In genomic region chr16:55418871-55419270, GRCm38 (mm10) we compare ENCODE assay signal across 20 mouse cellular contexts.
"Had no signal": no experiment of that assay in that cellular context is flagged by ENCODE, and none has a peak within 500 bp of the region (broad histone marks: within the 10 kb centered on the region; RNA-seq: fewer than 3 reads in every experiment).

No protein-coding gene starts in this region.

- H3K27ac ChIP-seq: kidney, postnatal 0 days; layer of hippocampus, adult 2 months; limb, embryonic 15.5 days; liver, embryonic 14.5 days; macrophage; midbrain, embryonic 12.5 days; midbrain, embryonic 15.5 days; stomach, embryonic 15.5 days had no signal

- H3K27me3 ChIP-seq: limb, embryonic 15.5 days; midbrain, embryonic 12.5 days; midbrain, embryonic 15.5 days; stomach, embryonic 15.5 days had no signal

- H3K36me3 ChIP-seq: limb, embryonic 15.5 days; midbrain, embryonic 12.5 days; midbrain, embryonic 15.5 days; stomach, embryonic 15.5 days had no signal

- H3K4me1 ChIP-seq: midbrain, embryonic 15.5 days; stomach, embryonic 15.5 days had no signal

- H3K9me3 ChIP-seq: limb, embryonic 15.5 days; midbrain, embryonic 12.5 days; midbrain, embryonic 15.5 days; stomach, embryonic 15.5 days had no signal

- DNase-seq: kidney, adult 2 months; kidney, postnatal 25 days; layer of hippocampus, adult 9-11 months; liver, postnatal 0 days; right cerebral cortex, adult 18-20 months; right cerebral cortex, postnatal 14 days; right cerebral cortex, postnatal 4 days; thymus, postnatal 36 days had no signal

- H3K9ac ChIP-seq: limb, embryonic 15.5 days; liver, embryonic 14.5 days; liver, postnatal 0 days; lung, embryonic 14.5 days; midbrain, embryonic 12.5 days; midbrain, embryonic 15.5 days; stomach, embryonic 15.5 days had no signal

- H3K4me2 ChIP-seq: limb, embryonic 15.5 days; liver, embryonic 11.5 days; lung, embryonic 14.5 days; midbrain, embryonic 12.5 days; midbrain, embryonic 15.5 days; stomach, embryonic 15.5 days had no signal

- ATAC-seq: liver, postnatal 0 days; lung, postnatal 0 days; midbrain, embryonic 15.5 days had no signal

- H3K4me3 ChIP-seq: layer of hippocampus, adult 2 months; limb, embryonic 15.5 days; midbrain, embryonic 12.5 days; midbrain, embryonic 15.5 days; myocyte; stomach, embryonic 15.5 days had no signal
